Mouse (Mus musculus) heart, embryonic 14.5 days (tissue): ENCODE data around the gene Kcnd3. TPM values are rescaled to one million over a fixed set of nuclear protein-coding genes. Genes with fewer than 3 reads are reported as not detected.

Source experiments
- ATAC-seq: fragments of 200-750 bp; cut with Nextera tagmentation; 2 replicates; pipeline ENCODE4 v1.8.0; 2017; ENCODE audit warnings: low read depth, moderate TSS enrichment; ENCODE audit not compliant: insufficient number of reproducible peaks, insufficient read depth, low FRiP score
- H3K27ac ChIP-seq, 2 experiments: fragments of 200-500 bp in 1 of 2; fragments of 300-500 bp in 1 of 2; sonication (generic) in 1 of 2; replicated peaks in 1 of 2; 2 replicates each; pipeline ENCODE4 v1.5.1; 2012 to 2014; ENCODE audit warnings: low read depth in 2 of 2, low read length in 2 of 2, control low read depth in 1 of 2, mild to moderate bottlenecking in 1 of 2, mixed read lengths in 1 of 2; ENCODE audit not compliant: control insufficient read depth in 1 of 2, insufficient read depth in 1 of 2
- H3K27me3 ChIP-seq: fragments of 300-500 bp; sonication (generic); 2 replicates; pipeline ENCODE4 v1.6.1; 2014; ENCODE audit warnings: mild to moderate bottlenecking, low read length, control low read depth; ENCODE audit not compliant: control insufficient read depth, insufficient read depth
- H3K36me3 ChIP-seq: fragments of 300-500 bp; sonication (generic); 2 replicates; pipeline ENCODE4 v1.6.1; 2014; ENCODE audit warnings: mild to moderate bottlenecking, control low read depth, low read length, mixed read lengths; ENCODE audit not compliant: control insufficient read depth, insufficient read depth
- H3K4me1 ChIP-seq, 2 experiments: fragments of 200-500 bp in 1 of 2; fragments of 300-500 bp in 1 of 2; sonication (generic) in 1 of 2; 2 replicates each; pipeline ENCODE4 v1.6.1; 2012 to 2014; ENCODE audit warnings: low read length in 2 of 2, control low read depth in 1 of 2, mixed read lengths in 1 of 2; ENCODE audit not compliant: control insufficient read depth in 2 of 2, insufficient read depth in 2 of 2
- H3K4me2 ChIP-seq: fragments of 300-500 bp; sonication (generic); 2 replicates; pipeline ENCODE4 v1.6.1; 2014; ENCODE audit warnings: mild to moderate bottlenecking, low read length
- H3K4me3 ChIP-seq, 2 experiments: fragments of 200-500 bp in 1 of 2; fragments of 300-500 bp in 1 of 2; sonication (generic) in 1 of 2; 2 replicates each; pipeline ENCODE4 v1.5.1; 2012 to 2014; ENCODE audit warnings: low read length in 2 of 2, mild to moderate bottlenecking in 2 of 2, control low read depth in 1 of 2, low read depth in 1 of 2, moderate library complexity in 1 of 2; ENCODE audit not compliant: control insufficient read depth in 1 of 2, insufficient read depth in 1 of 2
- H3K9ac ChIP-seq: fragments of 300-500 bp; sonication (generic); 2 replicates; pipeline ENCODE4 v1.6.1; 2014; ENCODE audit warnings: mild to moderate bottlenecking, low read length
- H3K9me3 ChIP-seq: fragments of 300-500 bp; sonication (generic); 2 replicates; pipeline ENCODE4 v1.6.1; 2016; ENCODE audit warnings: low read length, control low read depth; ENCODE audit not compliant: control insufficient read depth
- WGBS: fragments of 180-500 bp; shearing (Covaris S2); extraction: QIAGEN DNeasy Blood & Tissue Kit; methylation state at CpG from one replicate; pipeline ENCODE4 v1.1.7; 2014; 5-methylcytosine and 5-hydroxymethylcytosine counted together
- polyA plus RNA-seq: library from polyadenylated mRNA; unstranded; fragments of >200 nt; fragmentation: Nextera tagmentation; extraction: Ambion mirVana; gene quantifications from 2 replicates; pipeline ENCODE4 v1.2.1, GENCODE M21; 2014

The Kcnd3 gene
- polyA plus RNA-seq, 1 experiment from 2014 or later = 0.91 TPM

GRCm38 (mm10) chr3:105612423-105612814, 160.3 kb downstream of the Kcnd3 start:
- Histone ChIP-seq H3K9ac (no peak overlapping the region), H3K4me1 (no peaks in the 10 kb centered on the region), H3K4me3 (no peak overlapping the region), H3K36me3 (no peaks in the 10 kb centered on the region), H3K27me3 (0 out of 2 replicates have a peak, but pooled peaks cover 5% of the 10 kb centered on the region), H3K27ac (no peak overlapping the region), H3K4me2 (no peak overlapping the region), H3K9me3 (no peaks in the 10 kb centered on the region)
- 67% methylated on average over 4 of the region's 4 CpGs for WGBS
- ATAC-seq = no peak

GRCm38 (mm10) chr3:105616861-105617743, 165.0 kb downstream of the Kcnd3 start:
- Histone ChIP-seq H3K9ac (no peak overlapping the region), H3K9me3 (no peaks in the 10 kb centered on the region), H3K4me1 (peaks cover 5 to 14% of the 10 kb centered on the region in 2 experiments; a peak in 3 of 4 replicates), H3K4me2 (no peak overlapping the region), H3K4me3 (no peak overlapping the region), H3K27ac (no peak overlapping the region), H3K36me3 (no peaks in the 10 kb centered on the region), H3K27me3 (no peaks in the 10 kb centered on the region)
- WGBS = 79% methylated on average over 2 of the region's 2 CpGs
- ATAC-seq = no peak

- ATAC-seq = no peak
- no peaks in the 10 kb centered on the region for H3K9me3 ChIP-seq
- 24% methylated on average over 8 of the region's 8 CpGs for WGBS
- no peaks in the 10 kb centered on the region for H3K27me3 ChIP-seq
- H3K9ac ChIP-seq = no peak overlapping the region
- H3K4me2 ChIP-seq = no peak overlapping the region
- H3K36me3 ChIP-seq = no peaks in the 10 kb centered on the region
- no peak overlapping the region for H3K27ac ChIP-seq
- no peak overlapping the region for H3K4me3 ChIP-seq
- peaks cover 7 to 18% of the 10 kb centered on the region in 2 experiments for H3K4me1 ChIP-seq
Measured at GRCm38 (mm10) chr3:105621154-105621553, 169.0 kb downstream of the Kcnd3 start.

GRCm38 (mm10) chr3:105623137-105623536, 171.0 kb downstream of the Kcnd3 start:
- ATAC-seq = no peak
- Histone ChIP-seq H3K36me3 (no peaks in the 10 kb centered on the region), H3K4me2 (no peak overlapping the region), H3K27ac (no peak overlapping the region), H3K4me3 (no peak overlapping the region), H3K27me3 (no peaks in the 10 kb centered on the region), H3K9ac (no peak overlapping the region), H3K4me1 (peaks cover 7 to 18% of the 10 kb centered on the region in 2 experiments), H3K9me3 (no peaks in the 10 kb centered on the region)
- WGBS = 55% methylated on average over 4 of the region's 4 CpGs

GRCm38 (mm10) chr3:105625961-105626360, 173.8 kb downstream of the Kcnd3 start:
- no peak overlapping the region for H3K27ac ChIP-seq
- 93% methylated on average over 2 of the region's 2 CpGs for WGBS

GRCm38 (mm10) chr3:105627258-105627657, 175.1 kb downstream of the Kcnd3 start:
- peaks cover 2 to 6% of the 10 kb centered on the region in 2 experiments; a peak in 3 of 4 replicates for H3K4me1 ChIP-seq
- no peak overlapping the region for H3K4me2 ChIP-seq
- no peak for ATAC-seq
- no peak overlapping the region for H3K4me3 ChIP-seq
- H3K9me3 ChIP-seq = no peaks in the 10 kb centered on the region
- H3K9ac ChIP-seq = no peak overlapping the region
- H3K36me3 ChIP-seq = no peaks in the 10 kb centered on the region
- 60% methylated on average over 6 of the region's 6 CpGs for WGBS
- H3K27ac ChIP-seq = no peak overlapping the region
- H3K27me3 ChIP-seq = no peaks in the 10 kb centered on the region

More at GRCm38 (mm10) chr3:105625961-105626360, 173.8 kb downstream of the Kcnd3 start:
- H3K36me3 ChIP-seq = no peaks in the 10 kb centered on the region
- peaks cover 7 to 16% of the 10 kb centered on the region in 2 experiments for H3K4me1 ChIP-seq
- no peak overlapping the region for H3K4me2 ChIP-seq
- no peaks in the 10 kb centered on the region for H3K9me3 ChIP-seq
- ATAC-seq = no peak
- H3K27me3 ChIP-seq = no peaks in the 10 kb centered on the region
- no peak overlapping the region for H3K9ac ChIP-seq
- H3K4me3 ChIP-seq = no peak overlapping the region

- H3K9ac ChIP-seq = no peak overlapping the region
- H3K4me1 ChIP-seq = peaks cover 2 to 9% of the 10 kb centered on the region in 2 experiments; a peak in 2 of 4 replicates
- H3K36me3 ChIP-seq = no peaks in the 10 kb centered on the region
- H3K4me3 ChIP-seq = no peak overlapping the region
- no peak overlapping the region for H3K27ac ChIP-seq
- no peaks in the 10 kb centered on the region for H3K27me3 ChIP-seq
- no peak for ATAC-seq
- no peak overlapping the region for H3K4me2 ChIP-seq
- H3K9me3 ChIP-seq = no peaks in the 10 kb centered on the region
- WGBS = 33% methylated on average over 2 of the region's 2 CpGs
Measured at GRCm38 (mm10) chr3:105632296-105632695, 180.2 kb downstream of the Kcnd3 start.
